ENCODE assay signal across 8 mouse cellular contexts in the genomic region with DNA sequence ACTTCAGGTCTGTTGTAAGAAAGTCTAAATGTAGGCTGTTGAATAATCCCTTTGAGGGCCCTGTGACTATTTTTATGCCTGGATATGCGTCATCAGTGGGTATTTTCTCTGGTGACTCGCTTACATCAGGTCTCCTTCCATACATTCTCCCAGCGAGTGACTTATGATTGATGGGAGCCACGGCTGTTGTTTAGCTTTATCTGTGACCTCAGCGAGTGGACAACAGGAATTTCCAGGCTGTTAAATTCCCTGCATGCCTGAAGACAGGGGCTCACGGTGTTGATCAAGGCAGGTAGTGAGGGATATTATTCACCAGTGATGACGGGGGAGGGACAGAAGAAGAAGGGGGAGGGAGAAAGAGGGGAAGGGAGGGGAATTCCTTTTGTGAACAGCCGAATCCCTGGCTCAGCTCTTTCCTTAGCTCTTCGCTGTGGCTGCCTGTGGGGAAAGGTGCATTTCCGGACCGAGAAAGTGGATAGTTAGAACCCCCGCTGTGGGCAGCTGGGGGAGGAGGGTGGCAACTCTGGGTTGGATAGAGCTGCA. TPM values are rescaled to one million over a fixed set of nuclear protein-coding genes. Genes with fewer than 3 reads are reported as not detected.
A peak's percentile ranks its signal among the peaks of the same experiment; 100 is the strongest.
DNase-seq lines count a peak whose midpoint lies in the region; ATAC-seq and TF ChIP-seq lines count a peak whose summit lies in the region.

No protein-coding gene starts in this region.

- peak; percentile 33 for DNase-seq in gastrocnemius, postnatal 25 days
- no peak for DNase-seq in gastrocnemius, postnatal 14 days
- peak; percentile 9 for DNase-seq in adrenal gland, postnatal 25 days
- DNase-seq in forebrain, postnatal 0 days: peak; percentile 56
- DNase-seq in right cerebral cortex, adult 2 months (ENCODE audit: low spot score in 2 of 2): peak; percentile 56 to 62
- no peak for DNase-seq in urinary bladder, postnatal 14 days (ENCODE audit: low spot score)

- peak overlapping the region; percentile 59; the same call in 1 of the 2 replicates for H3K27ac ChIP-seq in forebrain, postnatal 0 days (ENCODE audit: low read depth, low read length)
- no peak overlapping the region; the same call in none of the 2 replicates for H3K27ac ChIP-seq in intestine, embryonic 16.5 days (ENCODE audit: low read length)
- H3K27ac ChIP-seq in lung, embryonic 15.5 days: peak overlapping the region; percentile 41; the same call in 1 of the 2 replicates

- H3K4me2 ChIP-seq in forebrain, postnatal 0 days (ENCODE audit: low read depth): peak overlapping the region; percentile 43
- H3K4me2 ChIP-seq in intestine, embryonic 16.5 days (ENCODE audit: low read depth, low read length): peak overlapping the region; percentile 45
- peak overlapping the region; percentile 50 for H3K4me2 ChIP-seq in lung, embryonic 15.5 days

- peak overlapping the region; percentile 33 for H3K4me3 ChIP-seq in forebrain, postnatal 0 days (ENCODE audit: low read depth, low read length)
- peak overlapping the region; percentile 11 for H3K4me3 ChIP-seq in intestine, embryonic 16.5 days (ENCODE audit: low read length)
- peak overlapping the region; percentile 24 for H3K4me3 ChIP-seq in lung, embryonic 15.5 days

- peak; percentile 76 for ATAC-seq in forebrain, postnatal 0 days
- ATAC-seq in intestine, embryonic 16.5 days: peak; percentile 42; the same call in 1 of the 2 replicates
- ATAC-seq in lung, embryonic 15.5 days (ENCODE audit: borderline replicate concordance, extremely low read depth, low FRiP score, low TSS enrichment): no peak

- TF ChIP-seq CTCF in forebrain, postnatal 0 days (IDR thresholded peaks at IDR 0.05; ENCODE audit: low read depth): no peak

- H3K36me3 ChIP-seq in forebrain, postnatal 0 days (ENCODE audit: insufficient read depth): no peaks in the 10 kb centered on the region
- no peaks in the 10 kb centered on the region for H3K36me3 ChIP-seq in intestine, embryonic 16.5 days (ENCODE audit: control insufficient read depth, insufficient read depth, low read length)
- no peaks in the 10 kb centered on the region for H3K36me3 ChIP-seq in lung, embryonic 15.5 days

- H3K27me3 ChIP-seq in forebrain, postnatal 0 days (ENCODE audit: insufficient read depth, low read length): no peaks in the 10 kb centered on the region
- no peaks in the 10 kb centered on the region for H3K27me3 ChIP-seq in intestine, embryonic 16.5 days (replicated peaks; ENCODE audit: control insufficient read depth, insufficient read depth, low read length)
- H3K27me3 ChIP-seq in lung, embryonic 15.5 days: no peaks in the 10 kb centered on the region

- peaks cover 5% of the 10 kb centered on the region for H3K4me1 ChIP-seq in forebrain, postnatal 0 days (ENCODE audit: insufficient read depth)
- 0 out of 2 replicates have a peak, but pooled peaks cover 3% of the 10 kb centered on the region for H3K4me1 ChIP-seq in intestine, embryonic 16.5 days (ENCODE audit: control insufficient read depth, insufficient read depth, low read length)
- H3K4me1 ChIP-seq in lung, embryonic 15.5 days: peaks cover 12% of the 10 kb centered on the region

- WGBS in forebrain, postnatal 0 days: 7% methylated on average over 12 of the region's 12 CpGs
- 8% methylated on average over 12 of the region's 12 CpGs for WGBS in intestine, embryonic 16.5 days
- WGBS in lung, embryonic 15.5 days: 2% methylated on average over 12 of the region's 12 CpGs

- intact Hi-C loops in gastrocnemius, postnatal 14 days (cut with DNase I; ENCODE audit: low total_unique reads): no loop called here

- peak overlapping the region; percentile 33; the same call in 1 of the 2 replicates for H3K9ac ChIP-seq in forebrain, postnatal 0 days
- H3K9ac ChIP-seq in intestine, embryonic 16.5 days (ENCODE audit: low read depth, low read length): 0 out of 2 replicates have a peak overlapping the region, but pooled peaks have one; percentile 0
- peak overlapping the region; percentile 29; the same call in 1 of the 2 replicates for H3K9ac ChIP-seq in lung, embryonic 15.5 days

- H3K9me3 ChIP-seq in forebrain, postnatal 0 days (ENCODE audit: low read length): no peaks in the 10 kb centered on the region
- no peaks in the 10 kb centered on the region for H3K9me3 ChIP-seq in intestine, embryonic 16.5 days (ENCODE audit: control insufficient read depth, low read length)
- H3K9me3 ChIP-seq in lung, embryonic 15.5 days: no peaks in the 10 kb centered on the region

RNA-seq across cellular contexts. Expression of gene Hivep2, which starts 52.0 kb away (rescaled TPM):
- total RNA-seq in gastrocnemius, postnatal 25 days (2021): 10 to 100 TPM; 32.0 to 41.5 TPM
- total RNA-seq in gastrocnemius, postnatal 14 days (2021): 10 to 100 TPM; 43.3 to 46.8 TPM
- 34.0 and 41.7 TPM in 2 replicates for total RNA-seq in adrenal gland, postnatal 25 days (2021)
- total RNA-seq in forebrain, postnatal 0 days (2014; rRNA removed): 55.4 and 66.6 TPM in 2 replicates
- polyA plus RNA-seq in forebrain, postnatal 0 days (2015; fragmentation: Nextera tagmentation; extraction: Ambion mirVana): 17.8 and 22.9 TPM in 2 replicates
- 3.4 and 3.6 TPM in 2 replicates for polyA plus RNA-seq in intestine, embryonic 16.5 days (2015; fragmentation: Nextera tagmentation; extraction: Ambion mirVana)
- polyA plus RNA-seq in lung, embryonic 15.5 days (2015; fragmentation: Nextera tagmentation; extraction: Ambion mirVana): 5.1 and 6.0 TPM in 2 replicates

Comparison
In these comparisons a context has a peak if more than half of its experiments do, and no peak if none do; other contexts are left out.
1. DNase-seq: peak in gastrocnemius, postnatal 25 days (single experiment), adrenal gland, postnatal 25 days (single experiment), forebrain, postnatal 0 days (single experiment) and right cerebral cortex, adult 2 months (2 of 2); none in gastrocnemius, postnatal 14 days (single experiment) and urinary bladder, postnatal 14 days (single experiment).
2. Peak in every context shown above with its lines, with median percentiles within 50 percentile points of each other: H3K4me2 ChIP-seq, H3K4me3 ChIP-seq and H3K9ac ChIP-seq.